Mouse (Mus musculus) heart, postnatal 14 days (tissue): Measurements from ENCODE around the gene 2310007B03Rik. TPM values are rescaled to one million over a fixed set of nuclear protein-coding genes. Genes with fewer than 3 reads are reported as not detected.

Source experiments
- DNase-seq, 2 experiments: peaks; one replicate each; pipeline ENCODE4 v3.0.0; 2021 to 2022
- intact Hi-C: fragments of 180-260 bp; cut with DNase I; formaldehyde crosslinking; loops from one replicate; pipeline ENCODE4 v1.15.1; 2025
- total RNA-seq, 2 experiments: library from RNA; stranded (reverse); gene quantifications; 2 replicates each; pipeline ENCODE4 v1.2.3; 2021

2310007B03Rik gene
- total RNA-seq, 2 experiments from 2014 or later: not detected

DNA sequence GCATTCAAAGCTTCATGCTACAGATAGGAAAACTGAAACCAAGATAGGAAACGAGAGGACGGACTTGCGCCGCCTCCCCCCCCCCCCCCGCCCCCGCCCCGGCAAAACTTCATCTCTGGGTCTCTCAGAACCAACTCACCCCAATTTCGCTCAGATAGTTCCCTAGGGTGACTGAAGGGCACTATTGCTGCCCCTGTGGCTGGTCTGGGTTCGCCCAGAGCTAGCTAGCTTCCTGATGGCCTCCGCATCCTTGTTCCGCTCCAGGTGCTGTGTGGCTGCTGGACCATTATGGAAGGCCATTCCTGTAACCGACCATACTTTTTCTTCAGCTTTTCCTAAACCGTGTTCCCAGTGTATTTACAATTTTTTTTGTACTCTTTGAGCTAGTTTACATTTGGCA is 45.3 kb downstream of the 2310007B03Rik start:
- intact Hi-C loops: no loop called here
- DNase-seq: no peak

- intact Hi-C loops: no loop called here
- peak; percentile 47 to 50 for DNase-seq
Observed at GRCm38 (mm10) chr1:93114713-93115463, 45.9 kb downstream of the 2310007B03Rik start.

DNA sequence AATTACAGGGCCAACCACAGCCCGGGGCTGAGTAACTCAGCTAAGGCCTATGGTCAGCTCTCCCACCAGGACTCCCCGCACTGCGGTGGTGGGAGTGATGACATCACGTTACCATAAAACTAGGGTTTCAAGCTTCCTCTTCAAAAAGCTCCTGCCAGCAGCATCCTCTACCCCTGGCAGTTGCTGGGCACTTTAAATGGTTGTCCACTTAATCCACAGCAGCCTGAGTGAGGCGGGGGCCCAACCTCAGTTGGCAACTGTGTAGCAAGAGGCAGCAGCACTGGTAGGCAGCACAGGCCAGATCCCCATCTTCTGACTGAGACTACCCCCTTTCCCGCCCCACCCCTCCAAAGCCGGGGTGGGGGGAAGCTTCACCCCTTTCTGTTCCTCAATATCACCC is 58.0 kb downstream of the 2310007B03Rik start:
- intact Hi-C loops: no loop called here
- DNase-seq: no peak

GRCm38 (mm10) chr1:93101571-93102061 is 59.1 kb downstream of the 2310007B03Rik start, which contains the start of gene Kif1a:
TSS of gene Kif1a (minus strand) at chr1:93101951.
- intact Hi-C loops: no loop called here
- peak; percentile 38 to 39 for DNase-seq

Other genes starting within 250 kb of the 2310007B03Rik start
- gene Capn10, start 226.6 kb downstream of the 2310007B03Rik start, total RNA-seq: 1 to 10 TPM; 7.5 to 9.6 TPM
- under 1 TPM; 0.48 to 0.61 TPM for gene Gpr35, start 210.1 kb downstream of the 2310007B03Rik start, total RNA-seq
- gene Aqp12, start 154.6 kb downstream of the 2310007B03Rik start, total RNA-seq: not detected
- 1 to 10 TPM; 1.7 to 2.6 TPM for gene Kif1a, start 59.0 kb downstream of the 2310007B03Rik start, total RNA-seq
- gene Agxt, start 25.7 kb downstream of the 2310007B03Rik start, total RNA-seq: not detected
- gene Crocc2, start 7.8 kb upstream of the 2310007B03Rik start, total RNA-seq: under 1 TPM; 0.20 to 0.24 TPM
- gene Sned1, start 74.9 kb upstream of the 2310007B03Rik start, total RNA-seq: 10 to 100 TPM; 16.2 to 19.0 TPM
- gene Mterf4, start 145.0 kb upstream of the 2310007B03Rik start, total RNA-seq: 10 to 100 TPM; 14.7 to 14.9 TPM
- gene Ppp1r7, start 181.9 kb upstream of the 2310007B03Rik start, total RNA-seq: 10 to 100 TPM; 21.9 to 25.6 TPM
- 1 to 10 TPM; 1.0 to 1.1 TPM for gene Pask, start 182.5 kb upstream of the 2310007B03Rik start, total RNA-seq
- gene Ano7, start 213.0 kb upstream of the 2310007B03Rik start, total RNA-seq: not detected